Mouse (Mus musculus) layer of hippocampus, adult 2 months (tissue): ENCODE data around the gene Nynrin. TPM values are rescaled to one million over a fixed set of nuclear protein-coding genes. Genes with fewer than 3 reads are reported as not detected.
A peak's percentile ranks its signal among the peaks of the same experiment; 100 is the strongest.

ENCODE experiments used
- DNase-seq, 2 experiments: peaks; one replicate each; pipeline ENCODE4 v3.0.0; 2022; ENCODE audit warnings: low spot score in 2 of 2
- H3K27ac ChIP-seq: fragments of 200-600 bp; 2 replicates; pipeline ENCODE4 v1.8.1; 2022
- H3K4me3 ChIP-seq: fragments of 200-600 bp; 2 replicates; pipeline ENCODE4 v1.8.1; 2022; ENCODE audit warnings: mild to moderate bottlenecking
- CTCF ChIP-seq: fragments of 200-600 bp; conservative IDR thresholded peaks from 2 replicates; pipeline ENCODE4 v1.8.1; 2022; ENCODE audit warnings: antibody characterized with exemption, mild to moderate bottlenecking, moderate library complexity
- total RNA-seq, 2 experiments: library from RNA; stranded (reverse); gene quantifications; 2 replicates each; pipeline ENCODE4 v1.2.3; 2021

The Nynrin gene
- total RNA-seq, 2 experiments from 2014 or later = 7.9 to 8.9 TPM

GRCm38 (mm10) chr14:55852646-55853551 is 911 bp upstream of the Nynrin start:
- no peak overlapping the region for H3K4me3 ChIP-seq
- TF ChIP-seq CTCF = no peak
- DNase-seq = no peak
- peak overlapping the region; percentile 49; the same call in 1 of the 2 replicates for H3K27ac ChIP-seq

- no peak for TF ChIP-seq CTCF
- Histone ChIP-seq H3K4me3 (peak overlapping the region; percentile 66), H3K27ac (peak overlapping the region; percentile 68)
- DNase-seq = no peak
These were observed 743 bp downstream of the Nynrin start for GRCm38 (mm10) chr14:55854406-55855100.

DNA sequence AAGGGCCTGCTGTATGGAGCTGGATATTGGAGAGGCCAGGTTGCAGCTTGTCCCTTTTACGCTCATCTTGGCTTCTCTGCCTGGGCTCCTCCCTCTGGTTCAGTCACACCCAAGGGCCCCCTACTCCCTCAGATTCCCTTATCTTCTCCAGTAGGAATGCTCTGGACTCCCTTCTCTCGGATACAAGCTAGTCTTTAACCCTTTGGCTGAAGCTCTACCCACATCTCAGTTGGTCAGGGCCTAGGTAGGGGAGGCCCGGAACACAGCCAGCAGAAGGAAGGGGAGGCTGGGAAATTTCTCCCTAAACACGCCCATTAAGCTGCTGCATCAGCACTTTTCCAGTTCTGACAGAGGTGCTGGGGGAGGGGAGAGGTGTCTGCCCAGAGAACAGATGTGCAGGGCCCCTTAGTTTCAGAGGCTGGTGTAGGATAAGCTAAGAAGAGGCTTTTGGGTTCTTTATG is 1.3 kb downstream of the Nynrin start:
- no peak for TF ChIP-seq CTCF
- DNase-seq = no peak
- peak overlapping the region; percentile 66 for H3K4me3 ChIP-seq
- H3K27ac ChIP-seq = peak overlapping the region; percentile 68; the same call in 1 of the 2 replicates

GRCm38 (mm10) chr14:55857588-55857987 is 3.8 kb downstream of the Nynrin start:
- no peak for DNase-seq
- Histone ChIP-seq H3K27ac (no peak overlapping the region), H3K4me3 (no peak overlapping the region)
- no peak for TF ChIP-seq CTCF

DNA sequence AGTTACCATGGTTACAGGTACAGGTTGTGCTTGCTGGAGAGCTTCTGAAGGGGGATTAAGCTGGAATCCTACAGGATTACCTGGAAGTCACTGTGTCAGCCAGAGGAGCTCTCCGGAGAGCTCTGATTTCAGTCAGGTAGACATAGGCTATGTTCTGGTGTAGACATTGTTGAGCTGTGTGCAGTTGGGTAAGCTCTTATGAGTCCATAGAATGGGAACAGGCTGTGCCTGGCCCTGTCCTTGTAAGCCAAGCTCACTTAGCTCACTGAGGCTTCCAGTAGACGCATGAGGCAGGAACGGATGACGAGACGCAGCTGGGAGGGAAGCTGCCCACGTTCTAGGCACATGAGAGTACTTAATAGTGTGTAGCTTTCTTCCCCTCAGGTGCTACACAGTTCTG is 8.4 kb downstream of the Nynrin start:
- Histone ChIP-seq H3K4me3 (no peak overlapping the region), H3K27ac (no peak overlapping the region)
- DNase-seq = no peak
- TF ChIP-seq CTCF = no peak

DNA sequence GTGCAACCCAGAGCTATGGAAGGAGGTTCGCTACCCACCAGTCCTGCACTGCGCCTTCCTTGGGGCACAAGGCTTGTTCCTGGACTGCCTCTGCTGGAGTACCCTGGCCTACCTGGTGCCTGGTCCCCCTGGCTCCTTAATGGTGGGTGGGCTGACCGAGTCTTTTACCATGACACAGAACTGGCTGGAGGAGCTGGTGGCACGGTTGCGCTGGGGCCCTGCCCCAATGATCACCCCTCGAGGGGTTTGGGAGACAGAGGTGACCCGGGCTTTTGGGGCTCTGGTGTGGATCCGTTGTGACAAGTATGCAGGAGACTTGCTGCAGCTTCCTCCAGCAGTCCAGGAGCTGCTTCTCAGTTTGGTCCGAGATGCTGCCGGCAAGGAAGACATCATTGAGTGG is 9.2 kb downstream of the Nynrin start:
- DNase-seq = no peak
- H3K27ac ChIP-seq = no peak overlapping the region
- TF ChIP-seq CTCF = no peak
- no peak overlapping the region for H3K4me3 ChIP-seq

DNA sequence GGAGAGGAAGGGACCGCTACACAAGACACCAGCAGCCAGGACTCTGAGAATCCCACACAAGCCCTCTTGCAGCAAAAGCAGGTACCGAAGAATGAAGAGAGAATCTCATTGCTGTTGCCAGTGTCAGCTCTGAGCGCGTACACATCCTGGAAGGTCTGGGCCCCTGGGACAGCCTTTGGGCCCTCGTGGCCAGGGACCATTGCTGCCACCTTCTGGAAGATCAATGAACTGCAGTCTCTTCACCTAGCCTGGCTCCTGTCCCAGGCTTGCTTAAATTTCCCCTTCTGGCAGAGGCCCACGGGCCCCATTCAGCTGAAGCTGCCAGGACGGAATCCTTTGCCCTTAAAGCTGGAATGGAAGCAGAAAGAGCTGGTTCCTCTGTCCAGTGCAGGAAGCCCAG is 10.0 kb downstream of the Nynrin start:
- TF ChIP-seq CTCF = peak; percentile 98; the same call in 1 of the 2 replicates
- no peak overlapping the region for H3K27ac ChIP-seq
- H3K4me3 ChIP-seq = no peak overlapping the region
- DNase-seq = peak in 1 of 2 experiments; percentile 62

DNA sequence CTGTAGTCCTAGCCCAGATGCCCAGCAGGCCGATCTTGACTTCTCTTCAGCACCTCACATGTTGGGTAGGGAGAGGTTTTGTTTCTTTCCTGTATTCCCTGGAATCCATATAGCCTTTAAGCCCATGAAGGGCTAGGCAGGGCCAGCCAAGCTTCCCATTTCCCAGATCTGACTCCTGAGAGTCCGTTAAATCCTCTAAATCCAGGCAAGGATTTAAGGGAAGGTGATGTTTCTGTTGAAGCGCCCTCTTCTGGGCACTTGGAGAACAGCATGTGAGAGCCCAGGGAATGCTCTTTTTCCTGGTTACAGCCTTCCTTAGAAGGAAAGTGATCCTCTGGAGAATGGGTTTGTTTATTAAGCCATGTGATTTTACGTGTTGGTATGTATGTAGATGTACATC is 13.2 kb downstream of the Nynrin start:
- Histone ChIP-seq H3K27ac (no peak overlapping the region), H3K4me3 (no peak overlapping the region)
- DNase-seq = peak in 1 of 2 experiments; percentile 69
- peak; percentile 96 for TF ChIP-seq CTCF

- Histone ChIP-seq H3K27ac (no peak overlapping the region), H3K4me3 (no peak overlapping the region)
- TF ChIP-seq CTCF = no peak
- no peak for DNase-seq
These were observed 14.6 kb downstream of the Nynrin start for GRCm38 (mm10) chr14:55868230-55869026.

- no peak for TF ChIP-seq CTCF
- DNase-seq = no peak
- Histone ChIP-seq H3K4me3 (no peak overlapping the region), H3K27ac (no peak overlapping the region)
These were observed 15.7 kb downstream of the Nynrin start for GRCm38 (mm10) chr14:55869538-55869937.

GRCm38 (mm10) chr14:55872039-55872438 is 18.2 kb downstream of the Nynrin start:
- no peak for TF ChIP-seq CTCF
- Histone ChIP-seq H3K27ac (no peak overlapping the region), H3K4me3 (no peak overlapping the region)
- no peak for DNase-seq

DNA sequence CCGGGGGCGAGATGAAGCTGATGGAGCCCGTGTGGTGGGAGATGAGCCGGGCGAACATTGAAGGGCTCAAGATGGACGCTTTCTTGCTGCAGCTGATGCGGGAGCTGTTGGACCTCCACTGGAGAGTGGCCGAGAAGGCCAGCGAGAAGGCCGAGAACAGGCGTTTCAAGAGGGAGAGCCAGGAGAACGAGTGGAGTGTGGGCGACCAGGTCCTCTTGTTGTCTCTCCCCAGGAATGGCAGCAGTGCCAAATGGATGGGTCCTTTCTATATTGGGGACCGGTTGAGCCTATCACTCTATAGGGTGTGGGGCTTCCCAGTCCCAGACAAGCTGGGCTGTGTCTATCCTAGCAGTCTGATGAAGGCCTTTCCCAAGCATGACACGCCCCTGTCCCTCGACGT is 18.7 kb downstream of the Nynrin start:
- DNase-seq = no peak
- no peak overlapping the region for H3K27ac ChIP-seq
- no peak overlapping the region for H3K4me3 ChIP-seq
- TF ChIP-seq CTCF = no peak
